Comparison of ENCODE assay signal across 13 mouse cellular contexts in genomic region chr1:193496265-193497183, GRCm38 (mm10).
A peak's percentile ranks its signal among the peaks of the same experiment; 100 is the strongest.
DNase-seq lines count a peak whose midpoint lies in the region; ATAC-seq and TF ChIP-seq lines count a peak whose summit lies in the region.
"Had no signal": no experiment of that assay in that cellular context is flagged by ENCODE, and none has a peak within 500 bp of the region (broad histone marks: within the 10 kb centered on the region; RNA-seq: fewer than 3 reads in every experiment).

No protein-coding gene starts in this region.

- H3K9ac ChIP-seq in intestine, embryonic 14.5 days (ENCODE audit: low read length), result no peak overlapping the region
- H3K9ac ChIP-seq in intestine, embryonic 16.5 days (ENCODE audit: low read depth, low read length), result no peak overlapping the region
- no peak overlapping the region for H3K9ac ChIP-seq in forebrain, embryonic 11.5 days (ENCODE audit: low read length)
- no peak overlapping the region for H3K9ac ChIP-seq in hindbrain, postnatal 0 days (replicated peaks; ENCODE audit: low read length)
- H3K9ac ChIP-seq: heart, embryonic 15.5 days had no signal

- 51% methylated on average over 9 of the region's 9 CpGs for WGBS in intestine, embryonic 14.5 days
- WGBS in intestine, embryonic 16.5 days, result 47% methylated on average over 9 of the region's 9 CpGs
- 43% methylated on average over 9 of the region's 9 CpGs for WGBS in forebrain, embryonic 11.5 days
- WGBS in hindbrain, postnatal 0 days, result 30% methylated on average over 9 of the region's 9 CpGs

- no peaks in the 10 kb centered on the region for H3K9me3 ChIP-seq in intestine, embryonic 14.5 days (ENCODE audit: control insufficient read depth, low read length)
- no peaks in the 10 kb centered on the region for H3K9me3 ChIP-seq in intestine, embryonic 16.5 days (ENCODE audit: control insufficient read depth, low read length)
- no peaks in the 10 kb centered on the region for H3K9me3 ChIP-seq in forebrain, embryonic 11.5 days (ENCODE audit: control insufficient read depth, low read length)
- no peaks in the 10 kb centered on the region for H3K9me3 ChIP-seq in hindbrain, postnatal 0 days (ENCODE audit: low read length)
- H3K9me3 ChIP-seq: heart, embryonic 15.5 days had no signal

- no peak overlapping the region for H3K27ac ChIP-seq in intestine, embryonic 14.5 days (ENCODE audit: low read depth)
- H3K27ac ChIP-seq in intestine, embryonic 16.5 days (ENCODE audit: low read length), result no peak overlapping the region
- no peak overlapping the region for H3K27ac ChIP-seq in forebrain, embryonic 11.5 days (ENCODE audit: low read depth, low read length)
- H3K27ac ChIP-seq in hindbrain, postnatal 0 days, result no peak overlapping the region
- H3K27ac ChIP-seq: heart, embryonic 15.5 days had no signal

- 0 out of 2 replicates have a peak, but pooled peaks have one; percentile 15 for ATAC-seq in intestine, embryonic 14.5 days (replicated peaks; ENCODE audit: low FRiP score, low TSS enrichment, low read depth)
- no peak for ATAC-seq in intestine, embryonic 16.5 days
- peak; percentile 54 for ATAC-seq in forebrain, embryonic 11.5 days (replicated peaks; ENCODE audit: low FRiP score)
- ATAC-seq in hindbrain, postnatal 0 days, result 0 out of 2 replicates have a peak, but pooled peaks have one; percentile 40

- no peak for DNase-seq in intestine, embryonic 14.5 days (ENCODE audit: low spot score)
- DNase-seq in ES-CJ7 (ENCODE audit: low read depth, low spot score), result peak; percentile 85
- DNase-seq in forebrain, embryonic 11.5 days (ENCODE audit: low spot score), result no peak
- DNase-seq in hindbrain, postnatal 0 days (ENCODE audit: low spot score), result peak; percentile 41
- no peak for DNase-seq in Muller cell, postnatal 12 days (ENCODE audit: inconsistent ontology term)
- no peak for DNase-seq in heart, adult 18-20 months
- DNase-seq in urinary bladder, adult 2 months (ENCODE audit: low spot score), result no peak
- DNase-seq: adrenal gland, adult 8-10 months; B cell, adult 2 months; cerebellum, adult 11 months; kidney, adult 2 months had no signal

- TF ChIP-seq CTCF in hindbrain, postnatal 0 days (IDR thresholded peaks at IDR 0.05; ENCODE audit: low read depth), result no peak

- H3K36me3 ChIP-seq in intestine, embryonic 14.5 days (ENCODE audit: control insufficient read depth, insufficient read depth, low read length), result no peaks in the 10 kb centered on the region
- H3K36me3 ChIP-seq in intestine, embryonic 16.5 days (ENCODE audit: control insufficient read depth, insufficient read depth, low read length), result no peaks in the 10 kb centered on the region
- H3K36me3 ChIP-seq in forebrain, embryonic 11.5 days (ENCODE audit: control insufficient read depth, insufficient read depth, low read length), result no peaks in the 10 kb centered on the region
- no peaks in the 10 kb centered on the region for H3K36me3 ChIP-seq in hindbrain, postnatal 0 days (ENCODE audit: insufficient read depth, low read length)
- H3K36me3 ChIP-seq: heart, embryonic 15.5 days had no signal

- no peaks in the 10 kb centered on the region for H3K27me3 ChIP-seq in intestine, embryonic 14.5 days (replicated peaks; ENCODE audit: control insufficient read depth, insufficient read depth, low read length)
- H3K27me3 ChIP-seq in intestine, embryonic 16.5 days (replicated peaks; ENCODE audit: control insufficient read depth, insufficient read depth, low read length), result no peaks in the 10 kb centered on the region
- no peaks in the 10 kb centered on the region for H3K27me3 ChIP-seq in forebrain, embryonic 11.5 days (ENCODE audit: control insufficient read depth, insufficient read depth, low read length)
- H3K27me3 ChIP-seq in hindbrain, postnatal 0 days (ENCODE audit: insufficient read depth, low read length), result no peaks in the 10 kb centered on the region
- H3K27me3 ChIP-seq: heart, embryonic 15.5 days had no signal

- H3K4me3 ChIP-seq in intestine, embryonic 14.5 days (ENCODE audit: low read depth, low read length), result no peak overlapping the region
- H3K4me3 ChIP-seq in intestine, embryonic 16.5 days (ENCODE audit: low read length), result no peak overlapping the region
- no peak overlapping the region for H3K4me3 ChIP-seq in forebrain, embryonic 11.5 days (ENCODE audit: low read depth, low read length)
- H3K4me3 ChIP-seq in hindbrain, postnatal 0 days (ENCODE audit: low read length), result no peak overlapping the region
- H3K4me3 ChIP-seq: heart, embryonic 15.5 days had no signal

- no peaks in the 10 kb centered on the region for H3K4me1 ChIP-seq in intestine, embryonic 14.5 days (replicated peaks; ENCODE audit: control insufficient read depth, insufficient read depth, low read length)
- no peaks in the 10 kb centered on the region for H3K4me1 ChIP-seq in intestine, embryonic 16.5 days (ENCODE audit: control insufficient read depth, insufficient read depth, low read length)
- no peaks in the 10 kb centered on the region; the same call in 1 of the 2 replicates for H3K4me1 ChIP-seq in forebrain, embryonic 11.5 days (replicated peaks; ENCODE audit: control insufficient read depth, insufficient read depth, low read length)
- no peaks in the 10 kb centered on the region for H3K4me1 ChIP-seq in hindbrain, postnatal 0 days (ENCODE audit: insufficient read depth, low read length)
- H3K4me1 ChIP-seq: heart, embryonic 15.5 days had no signal

- no peak overlapping the region for H3K4me2 ChIP-seq in intestine, embryonic 14.5 days (ENCODE audit: low read length)
- H3K4me2 ChIP-seq in intestine, embryonic 16.5 days (ENCODE audit: low read depth, low read length), result no peak overlapping the region
- no peak overlapping the region for H3K4me2 ChIP-seq in forebrain, embryonic 11.5 days (ENCODE audit: low read depth, low read length, severe bottlenecking)
- H3K4me2 ChIP-seq in hindbrain, postnatal 0 days (ENCODE audit: low read depth, low read length), result no peak overlapping the region
- H3K4me2 ChIP-seq: heart, embryonic 15.5 days had no signal

Comparison
In these comparisons a context has a peak if more than half of its experiments do, and no peak if none do; other contexts are left out.
1. DNase-seq: peak in ES-CJ7 (single experiment) and hindbrain, postnatal 0 days (single experiment); none in intestine, embryonic 14.5 days (single experiment), forebrain, embryonic 11.5 days (single experiment), Muller cell, postnatal 12 days (single experiment), heart, adult 18-20 months (0 of 2) and urinary bladder, adult 2 months (single experiment).